Comparison of ENCODE assay signal across 10 mouse cellular contexts in genomic region chr9:71960026-71960396, GRCm38 (mm10).
DNase-seq lines count a peak whose midpoint lies in the region; ATAC-seq and TF ChIP-seq lines count a peak whose summit lies in the region.
"Had no signal": no experiment of that assay in that cellular context is flagged by ENCODE, and none has a peak within 500 bp of the region (broad histone marks: within the 10 kb centered on the region; RNA-seq: fewer than 3 reads in every experiment).

No protein-coding gene starts in this region.

- no peaks in the 10 kb centered on the region for H3K36me3 ChIP-seq in kidney, postnatal 0 days (ENCODE audit: insufficient read depth, low read length)
- H3K36me3 ChIP-seq in forebrain, embryonic 10.5 days (replicated peaks) = 0 out of 2 replicates have a peak, but pooled peaks cover 4% of the 10 kb centered on the region
- H3K36me3 ChIP-seq: liver, embryonic 12.5 days had no signal

- no peak for ATAC-seq in kidney, postnatal 0 days (replicated peaks; ENCODE audit: low FRiP score, low read depth)
- ATAC-seq: liver, embryonic 12.5 days; Patski had no signal

- no peaks in the 10 kb centered on the region for H3K27me3 ChIP-seq in kidney, postnatal 0 days (ENCODE audit: insufficient read depth, low read length)
- H3K27me3 ChIP-seq in forebrain, embryonic 10.5 days (ENCODE audit: poor library complexity, severe bottlenecking) = no peaks in the 10 kb centered on the region
- H3K27me3 ChIP-seq: liver, embryonic 12.5 days; Patski had no signal

- H3K9me3 ChIP-seq in kidney, postnatal 0 days (replicated peaks; ENCODE audit: low read length) = no peaks in the 10 kb centered on the region
- H3K9me3 ChIP-seq in forebrain, embryonic 10.5 days = no peaks in the 10 kb centered on the region
- H3K9me3 ChIP-seq: liver, embryonic 12.5 days had no signal

- no peak overlapping the region for H3K4me2 ChIP-seq in kidney, postnatal 0 days (ENCODE audit: low read length)
- H3K4me2 ChIP-seq: liver, embryonic 12.5 days had no signal

- H3K9ac ChIP-seq in kidney, postnatal 0 days (ENCODE audit: low read depth, low read length) = no peak overlapping the region
- H3K9ac ChIP-seq: liver, embryonic 12.5 days had no signal

- peak; percentile 53 for TF ChIP-seq CTCF in kidney, postnatal 0 days (IDR thresholded peaks at IDR 0.05; ENCODE audit: low read depth)

- no peaks in the 10 kb centered on the region for H3K4me1 ChIP-seq in kidney, postnatal 0 days (replicated peaks; ENCODE audit: insufficient read depth, low read length)
- H3K4me1 ChIP-seq in forebrain, embryonic 10.5 days = peaks cover 15% of the 10 kb centered on the region

- no peak overlapping the region for H3K4me3 ChIP-seq in kidney, postnatal 0 days (replicated peaks; ENCODE audit: low read depth, low read length)
- H3K4me3 ChIP-seq in forebrain, embryonic 10.5 days = no peak overlapping the region
- H3K4me3 ChIP-seq: liver, embryonic 12.5 days had no signal

- H3K27ac ChIP-seq in kidney, postnatal 0 days = no peak overlapping the region
- H3K27ac ChIP-seq in forebrain, embryonic 10.5 days = 0 out of 2 replicates have a peak overlapping the region, but pooled peaks have one; percentile 16
- H3K27ac ChIP-seq: liver, embryonic 12.5 days had no signal

- DNase-seq in kidney, postnatal 0 days (ENCODE audit: low spot score) = peak; percentile 72
- no peak for DNase-seq in kidney, postnatal 14 days
- DNase-seq in NIH3T3 (ENCODE audit: low read depth) = peak; percentile 24
- no peak for DNase-seq in forebrain, embryonic 10.5 days (ENCODE audit: extremely low spot score, low spot score)
- DNase-seq in lung, postnatal 36 days = peak; percentile 72
- DNase-seq in adrenal gland, postnatal 14 days = no peak
- no peak for DNase-seq in embryo, embryonic 10 days (ENCODE audit: low spot score)
- DNase-seq in thymus, postnatal 4 days = no peak

Comparison
In these comparisons a context has a peak if more than half of its experiments do, and no peak if none do; other contexts are left out.
1. DNase-seq: peak in kidney, postnatal 0 days (single experiment), NIH3T3 (single experiment) and lung, postnatal 36 days (single experiment); none in kidney, postnatal 14 days (single experiment), forebrain, embryonic 10.5 days (single experiment), adrenal gland, postnatal 14 days (single experiment), embryo, embryonic 10 days (single experiment) and thymus, postnatal 4 days (single experiment).